Mouse (Mus musculus) layer of hippocampus, postnatal 10 days (tissue): ENCODE data around the gene Myom1. TPM values are rescaled to one million over a fixed set of nuclear protein-coding genes. Genes with fewer than 3 reads are reported as not detected.

Source experiments
- DNase-seq, 2 experiments: peaks; one replicate each; pipeline ENCODE4 v3.0.0; 2021; ENCODE audit warnings: low spot score in 2 of 2
- total RNA-seq, 2 experiments: library from RNA; stranded (reverse); gene quantifications; 2 replicates each; pipeline ENCODE4 v1.2.3; 2021

Gene Myom1
- total RNA-seq, 2 experiments from 2014 or later: 5.0 to 6.0 TPM

DNA sequence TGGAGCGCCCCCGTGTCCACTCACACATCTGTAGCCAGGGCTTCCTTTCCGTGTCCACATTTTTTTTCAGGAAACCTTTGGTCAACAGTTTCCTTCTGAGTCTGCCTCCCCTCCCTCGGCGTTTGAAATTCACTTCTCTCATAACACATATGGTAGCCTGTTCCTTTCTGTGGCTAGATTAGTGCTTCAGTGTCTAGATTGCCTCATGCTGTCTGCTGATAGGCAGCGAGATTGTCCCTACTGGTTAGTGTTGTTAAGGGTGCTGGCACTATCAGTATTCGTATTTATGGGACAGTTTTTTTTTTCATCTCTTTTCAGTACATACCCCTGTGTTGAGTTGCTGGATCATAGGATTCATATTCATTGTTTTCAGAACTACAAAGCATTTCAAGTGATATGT is 54.0 kb downstream of the Myom1 start:
- no peak for DNase-seq

DNA sequence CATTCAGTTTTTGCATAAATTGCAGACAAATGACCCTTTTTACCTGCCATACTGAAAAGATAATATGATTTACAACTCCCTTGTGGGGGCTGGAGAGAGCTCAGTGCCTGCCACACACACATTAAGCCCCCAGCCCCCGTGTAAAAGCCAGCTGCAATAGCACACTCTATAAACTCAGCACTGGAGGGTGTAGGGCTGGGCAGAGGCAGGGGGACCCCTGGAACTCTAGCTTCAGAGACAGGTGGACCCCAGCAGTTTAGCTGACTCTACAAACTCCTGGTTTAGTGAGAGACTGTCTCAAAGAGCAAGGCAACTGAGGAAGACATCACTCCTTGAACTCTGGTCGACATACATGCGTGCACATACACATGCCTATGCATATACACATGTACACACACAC is 55.3 kb downstream of the Myom1 start:
- no peak for DNase-seq

GRCm38 (mm10) chr17:71059213-71059612 is 56.8 kb downstream of the Myom1 start:
- no peak for DNase-seq

DNA sequence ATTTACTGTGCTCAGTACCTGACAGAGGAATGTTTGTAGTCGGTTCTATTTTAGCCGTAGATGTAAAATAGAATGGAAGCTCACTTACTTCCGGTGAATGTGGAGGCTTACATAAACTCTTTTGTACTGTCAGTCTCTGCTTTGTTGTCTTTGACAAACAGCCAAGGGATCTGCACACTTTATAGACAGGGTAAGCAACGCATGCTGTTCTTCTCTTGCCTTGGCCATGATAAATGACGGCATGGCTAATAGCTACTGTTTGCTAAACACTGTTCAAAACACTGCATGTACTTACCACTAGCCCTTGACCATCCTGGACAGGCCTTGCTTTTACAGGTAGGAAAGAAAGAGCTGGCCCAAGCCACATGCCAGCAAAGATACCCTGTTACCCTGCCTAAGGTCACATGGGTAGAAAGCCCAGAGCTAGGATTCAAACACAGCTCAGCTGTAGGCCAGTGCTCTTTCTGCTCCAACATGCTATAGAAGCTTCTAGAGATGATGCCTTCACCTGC is 59.7 kb downstream of the Myom1 start:
- no peak for DNase-seq

DNA sequence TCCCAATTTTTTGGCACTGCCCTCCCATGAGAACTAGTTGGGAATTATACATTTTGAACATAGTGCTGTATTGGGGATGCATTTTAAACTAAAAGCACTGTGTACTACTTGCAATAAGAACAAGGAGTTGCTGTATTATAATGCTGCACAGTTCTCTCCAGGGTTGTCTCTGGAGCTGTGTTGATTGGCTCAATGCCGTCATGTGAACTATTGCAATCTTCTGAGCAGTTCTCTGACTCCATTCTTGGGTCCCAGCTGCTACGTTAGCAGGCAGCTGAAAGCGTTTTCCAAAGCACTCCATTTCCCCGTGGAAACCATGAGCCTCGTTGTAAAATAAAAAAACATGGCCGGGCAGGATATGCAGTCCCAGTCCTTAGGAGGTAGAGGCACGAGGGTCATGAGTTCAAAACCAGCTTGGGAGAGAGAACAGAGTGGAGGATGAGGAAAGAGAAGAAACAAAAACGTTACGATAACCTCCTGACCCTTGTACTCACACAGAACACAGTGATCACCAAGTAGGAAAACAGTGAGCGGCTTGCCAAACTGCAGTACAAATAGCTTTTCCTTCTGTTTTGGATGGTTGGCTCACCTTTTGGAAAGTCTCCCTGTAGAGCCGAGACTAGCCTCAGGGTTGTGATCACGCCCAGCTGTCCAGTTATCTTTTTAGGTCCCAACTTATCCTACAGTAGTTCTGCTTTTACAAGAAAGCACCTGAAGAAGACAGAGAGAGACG is 60.6 kb downstream of the Myom1 start:
- DNase-seq: no peak

- no peak for DNase-seq
Observed at GRCm38 (mm10) chr17:71064463-71065014, 62.1 kb downstream of the Myom1 start.

DNA sequence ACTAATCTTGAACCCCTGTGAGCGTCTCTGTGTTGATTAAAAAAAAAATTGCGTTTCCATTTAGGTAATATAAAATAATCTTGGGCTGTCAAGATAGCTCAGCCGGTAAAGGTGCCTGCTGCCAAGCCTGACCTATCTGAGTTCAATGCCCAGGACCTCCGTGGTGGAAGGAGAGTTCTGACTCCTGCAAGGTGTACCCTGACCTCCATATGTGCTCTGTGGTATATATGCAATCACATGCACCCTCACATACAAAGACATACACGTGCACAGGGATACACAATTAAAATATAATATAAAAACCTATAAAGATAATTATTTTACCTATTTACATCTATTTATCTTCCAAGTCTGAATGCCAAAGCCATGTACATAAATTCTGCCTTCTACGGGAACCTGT is 62.7 kb downstream of the Myom1 start:
- no peak for DNase-seq

GRCm38 (mm10) chr17:71069176-71069575 is 66.7 kb downstream of the Myom1 start:
- DNase-seq: no peak

DNA sequence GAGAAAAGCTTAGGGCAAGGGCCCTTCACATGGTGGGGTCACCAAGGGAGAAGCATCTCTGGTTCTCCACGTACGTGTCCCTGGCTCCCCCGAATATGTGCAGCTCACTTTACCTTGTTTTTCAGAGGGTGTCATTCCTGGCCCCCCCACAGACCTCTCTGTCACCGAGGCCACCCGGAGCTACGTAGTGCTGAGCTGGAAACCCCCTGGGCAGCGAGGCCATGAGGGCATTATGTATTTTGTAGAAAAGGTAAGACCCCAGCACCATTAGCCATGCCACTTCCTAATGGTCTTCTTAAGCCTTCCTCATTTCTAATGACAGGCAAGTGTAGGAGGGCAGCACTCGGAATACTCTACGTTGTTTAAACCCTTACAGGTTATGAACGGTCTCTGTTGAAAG is 69.5 kb downstream of the Myom1 start:
- DNase-seq: no peak

GRCm38 (mm10) chr17:71074386-71074785 is 72.0 kb downstream of the Myom1 start:
- no peak for DNase-seq

DNA sequence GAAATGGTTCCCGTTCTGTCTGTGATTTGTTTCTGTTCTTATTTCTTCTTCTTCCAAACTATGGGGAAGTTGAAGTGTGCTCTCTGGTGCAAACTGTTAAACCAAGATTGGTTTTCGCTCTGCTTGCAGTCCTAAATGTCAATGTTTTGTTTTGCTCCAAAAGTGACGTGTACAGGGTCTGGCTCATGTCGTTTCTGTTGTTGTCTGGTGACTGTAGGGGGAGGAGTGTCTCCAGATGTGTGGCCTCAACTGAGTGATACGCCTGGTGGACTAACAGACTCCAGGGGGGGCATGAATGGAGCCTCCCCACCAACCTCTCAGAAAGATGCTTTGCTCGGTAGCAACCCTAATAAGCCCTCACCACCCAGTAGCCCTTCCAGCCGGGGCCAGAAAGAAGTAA is 79.6 kb downstream of the Myom1 start:
- no peak for DNase-seq

DNA sequence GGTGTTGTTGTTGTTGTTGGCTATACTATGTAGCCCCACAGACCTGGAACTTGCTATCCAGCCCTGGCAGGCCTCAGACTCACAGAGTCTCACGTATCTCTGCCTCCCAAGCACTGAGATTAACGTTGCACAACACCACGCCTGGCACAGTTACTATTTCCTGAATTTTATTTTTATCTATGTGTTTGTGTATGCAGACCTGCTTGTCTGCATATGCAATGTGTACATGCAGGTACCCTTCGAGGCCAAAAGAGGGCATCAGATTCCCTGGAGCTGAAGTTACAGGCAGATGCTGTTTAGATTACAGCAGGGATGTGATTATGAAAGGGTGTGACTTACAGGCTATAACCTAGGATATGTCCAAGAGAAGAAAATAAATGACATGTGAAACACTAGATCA is 84.5 kb downstream of the Myom1 start:
- DNase-seq: no peak

DNA sequence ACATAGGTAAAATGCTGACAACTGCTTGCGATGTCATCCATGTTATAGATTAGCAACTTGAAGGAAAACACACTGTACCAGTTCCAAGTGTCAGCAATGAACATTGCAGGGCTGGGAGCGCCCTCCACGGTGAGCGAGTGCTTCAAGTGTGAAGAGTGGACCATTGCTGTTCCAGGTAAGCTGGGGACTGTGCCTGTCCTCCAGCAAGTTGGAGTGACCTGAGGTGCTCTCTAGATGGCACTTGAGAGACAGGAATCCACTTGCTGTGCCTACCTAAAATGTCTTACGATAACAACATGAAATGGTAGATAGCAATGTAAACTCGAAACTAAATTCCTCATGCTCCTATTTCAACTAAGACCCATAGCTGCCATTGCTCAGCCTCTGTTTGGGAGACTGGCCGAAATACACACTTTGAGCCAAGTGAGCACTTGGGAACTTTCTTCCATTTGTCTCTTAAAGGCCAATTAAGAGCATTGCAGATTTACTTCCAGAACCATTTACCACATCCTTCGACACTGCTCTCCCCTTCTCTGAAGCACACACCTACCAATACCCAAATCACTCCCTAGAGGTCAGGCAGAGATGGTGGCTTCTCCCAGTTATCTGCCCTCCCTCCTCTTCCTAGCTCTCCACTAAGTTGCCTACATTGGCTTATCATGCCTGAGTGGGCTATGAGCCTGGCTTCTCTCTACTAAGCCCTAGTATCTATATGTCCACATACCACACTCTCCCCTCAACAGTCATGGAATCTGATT is 85.1 kb downstream of the Myom1 start:
- no peak for DNase-seq

DNA sequence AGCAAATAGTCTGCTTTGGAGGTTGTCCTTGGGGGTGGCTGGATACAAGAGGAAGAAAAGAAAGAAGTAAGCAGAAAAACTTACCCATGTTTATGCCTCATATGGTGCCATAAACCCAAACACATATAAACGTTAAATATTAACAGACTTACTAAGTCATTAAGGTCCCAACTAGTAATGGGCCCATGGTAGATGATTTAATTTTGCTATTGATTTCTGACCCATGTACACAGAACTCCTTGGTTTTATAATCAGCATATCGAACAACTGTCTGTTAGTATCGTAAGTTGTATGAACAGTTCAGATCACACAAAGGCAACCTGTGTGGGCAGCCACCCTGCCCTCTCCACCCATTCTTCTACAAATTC is 85.7 kb downstream of the Myom1 start:
- DNase-seq: no peak

DNA sequence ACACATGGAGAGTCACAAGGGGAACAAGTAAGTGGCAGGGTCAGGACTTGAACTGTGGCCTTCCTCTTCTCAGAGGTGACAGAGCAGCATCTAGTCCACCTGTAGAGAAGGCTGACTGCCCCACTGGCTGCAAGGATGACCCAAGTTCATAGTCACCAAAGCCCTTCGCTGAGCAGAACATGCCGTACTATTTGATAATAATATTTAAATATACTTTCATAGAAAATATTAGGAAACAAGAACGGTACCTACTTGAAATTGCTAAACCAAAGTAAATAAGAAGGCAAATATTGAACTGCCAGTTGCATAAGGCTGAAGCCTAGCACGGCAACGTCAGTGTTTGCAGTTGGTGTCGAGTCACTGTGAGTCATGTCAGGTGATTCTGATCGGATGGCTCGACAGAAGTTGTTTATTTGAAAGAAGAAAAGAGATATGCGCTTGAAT is 86.6 kb downstream of the Myom1 start:
- no peak for DNase-seq

DNA sequence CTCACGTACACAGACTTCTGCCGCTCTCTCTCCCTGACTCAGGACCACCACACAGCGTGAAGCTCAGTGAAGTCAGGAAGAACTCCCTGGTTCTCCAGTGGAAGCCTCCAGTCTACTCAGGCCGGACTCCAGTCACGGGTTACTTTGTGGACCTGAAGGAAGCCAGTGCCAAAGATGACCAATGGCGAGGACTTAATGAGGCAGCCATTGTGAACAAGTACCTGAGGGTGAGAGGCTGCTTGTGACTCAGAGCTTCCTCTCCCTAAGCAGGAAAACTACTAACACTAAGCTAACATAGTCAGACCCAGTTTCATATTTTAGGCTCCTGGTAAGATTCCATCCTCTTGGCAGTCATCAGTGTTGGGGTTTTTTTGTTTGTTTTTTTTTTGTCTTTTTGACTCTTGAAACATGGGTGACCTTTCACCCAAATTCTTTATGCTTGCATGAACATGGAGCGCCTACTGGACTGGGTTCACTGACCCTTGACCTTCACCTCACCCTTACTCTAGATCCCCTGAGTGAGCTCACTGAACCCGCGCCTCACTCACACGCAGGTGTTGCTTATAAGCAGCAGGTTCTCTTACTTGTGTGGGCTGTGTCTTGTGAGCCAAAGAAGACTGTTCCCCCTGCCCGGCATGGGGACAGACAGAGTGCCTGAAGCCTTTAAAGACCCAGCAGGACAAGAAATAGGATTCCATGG is 87.5 kb downstream of the Myom1 start:
- no peak for DNase-seq

GRCm38 (mm10) chr17:71091024-71091423 is 88.6 kb downstream of the Myom1 start:
- no peak for DNase-seq

- no peak for DNase-seq
Observed at GRCm38 (mm10) chr17:71092341-71092740, 89.9 kb downstream of the Myom1 start.

DNA sequence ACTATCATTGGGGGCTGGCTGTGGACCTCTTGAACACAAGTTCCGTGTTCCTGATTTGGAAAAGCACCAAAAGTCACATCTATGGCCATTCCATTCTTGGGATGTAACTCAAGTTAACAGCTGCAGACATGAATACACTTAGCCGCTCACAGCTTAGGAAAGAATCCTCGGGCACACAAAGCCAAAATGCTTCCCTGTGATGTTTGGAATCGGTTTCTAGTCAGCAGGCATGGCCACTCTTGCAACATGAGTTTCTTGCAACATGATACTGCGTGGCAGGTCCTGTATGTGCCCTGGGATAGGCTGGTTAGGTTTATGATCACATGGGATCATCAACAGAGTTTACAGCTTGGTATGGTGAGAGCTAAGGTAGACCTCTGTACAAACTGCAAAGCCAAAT is 91.4 kb downstream of the Myom1 start:
- no peak for DNase-seq

DNA sequence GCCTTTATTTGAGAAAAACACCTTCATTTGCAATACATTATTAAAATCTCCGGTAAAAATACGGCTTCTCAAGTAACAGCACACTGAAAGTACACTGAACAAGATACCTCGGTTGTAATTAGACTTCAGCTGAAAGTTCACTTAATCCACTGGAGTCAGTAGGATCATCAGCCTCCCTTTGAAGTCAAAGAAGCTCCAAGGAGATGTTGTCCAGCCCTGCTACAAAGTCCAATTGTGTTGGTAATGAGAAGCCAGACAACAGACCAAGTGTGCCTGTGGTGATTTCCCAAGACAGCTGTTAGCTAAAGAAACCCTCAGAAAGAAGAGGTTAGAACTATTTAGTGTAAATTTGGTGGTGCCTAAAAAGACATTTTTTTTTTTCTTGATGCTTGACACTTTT is 92.0 kb downstream of the Myom1 start:
- DNase-seq: no peak

DNA sequence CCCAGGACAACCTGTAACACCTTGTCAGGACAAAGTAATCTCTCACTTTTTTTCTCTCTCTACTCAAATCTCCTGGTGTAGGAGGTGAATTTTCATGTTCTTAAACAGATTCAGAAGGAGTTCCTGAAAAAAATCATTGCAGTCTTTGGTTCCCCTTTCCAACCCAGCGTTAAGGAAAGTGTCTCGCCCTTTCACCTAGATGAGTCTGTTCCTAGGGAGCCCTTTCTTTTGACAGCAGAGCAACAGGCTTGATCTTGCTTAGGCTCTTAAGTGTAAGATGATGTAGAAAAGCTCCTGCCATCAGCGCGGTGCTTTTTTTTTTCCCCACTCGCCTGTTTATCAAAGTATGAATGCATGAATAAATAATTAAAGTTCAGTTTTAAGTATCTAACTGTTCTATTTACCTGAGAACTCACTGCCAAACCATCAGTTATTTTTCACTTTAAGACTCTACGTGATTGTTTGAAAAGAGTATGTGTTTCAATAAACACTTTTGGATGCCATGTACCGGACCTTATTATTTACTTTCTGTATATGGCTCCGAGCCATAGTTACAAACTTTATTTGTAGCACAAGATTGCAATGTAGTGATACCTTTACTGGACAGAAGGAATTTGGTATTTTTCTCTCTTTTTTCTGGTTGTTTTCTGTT is 94.2 kb downstream of the Myom1 start:
- no peak for DNase-seq
